Mouse (Mus musculus) heart, postnatal 4 days (tissue): Measurements from ENCODE around the gene Aldh3b3. TPM values are rescaled to one million over a fixed set of nuclear protein-coding genes. Genes with fewer than 3 reads are reported as not detected.

Experiments used
- DNase-seq: peaks from one replicate; pipeline ENCODE4 v3.0.0; 2021
- total RNA-seq, 2 experiments: library from RNA; stranded (reverse); gene quantifications; 2 replicates each; pipeline ENCODE4 v1.2.3; 2021

Gene Aldh3b3
- total RNA-seq, 2 experiments from 2014 or later = 0.17 to 0.18 TPM

DNA sequence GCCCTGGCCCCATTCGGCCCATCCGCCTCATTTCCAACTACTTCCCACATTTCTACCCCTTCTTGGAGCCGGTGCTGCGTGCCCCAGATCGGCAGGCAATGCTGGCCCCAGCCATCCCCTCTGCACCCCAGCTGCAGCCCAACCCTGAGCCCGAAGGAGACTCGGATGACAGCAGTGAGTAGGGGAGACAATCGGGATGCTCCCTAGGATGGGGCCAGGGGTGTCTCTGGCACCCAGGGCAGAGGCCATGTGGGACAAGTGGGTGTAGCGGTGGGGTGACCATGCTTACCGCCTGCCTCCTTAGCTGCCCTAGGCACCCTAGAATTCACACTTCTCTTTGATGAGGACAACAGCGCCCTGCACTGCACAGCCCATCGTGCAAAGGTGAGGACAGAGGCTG is 45.2 kb downstream of the Aldh3b3 start:
- no peak for DNase-seq

DNA sequence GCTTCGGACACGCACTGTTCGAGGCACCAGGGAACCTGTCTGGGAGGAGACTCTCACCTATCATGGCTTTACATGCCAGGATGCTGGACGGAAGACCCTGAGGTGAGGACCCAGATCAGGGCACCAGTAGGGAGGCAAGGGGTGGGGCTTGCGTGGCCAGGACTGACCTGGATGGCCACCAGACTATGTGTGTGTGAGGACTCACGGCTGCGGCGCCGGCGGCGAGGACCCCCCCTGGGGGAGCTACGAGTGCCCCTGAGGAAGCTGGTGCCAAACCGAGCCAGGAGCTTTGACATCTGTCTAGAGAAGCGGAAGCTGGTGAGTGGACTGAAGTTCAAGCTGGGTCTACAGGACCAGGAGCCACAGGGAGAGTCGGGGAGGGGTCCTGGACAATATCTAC is 45.9 kb downstream of the Aldh3b3 start:
- DNase-seq = no peak

DNA sequence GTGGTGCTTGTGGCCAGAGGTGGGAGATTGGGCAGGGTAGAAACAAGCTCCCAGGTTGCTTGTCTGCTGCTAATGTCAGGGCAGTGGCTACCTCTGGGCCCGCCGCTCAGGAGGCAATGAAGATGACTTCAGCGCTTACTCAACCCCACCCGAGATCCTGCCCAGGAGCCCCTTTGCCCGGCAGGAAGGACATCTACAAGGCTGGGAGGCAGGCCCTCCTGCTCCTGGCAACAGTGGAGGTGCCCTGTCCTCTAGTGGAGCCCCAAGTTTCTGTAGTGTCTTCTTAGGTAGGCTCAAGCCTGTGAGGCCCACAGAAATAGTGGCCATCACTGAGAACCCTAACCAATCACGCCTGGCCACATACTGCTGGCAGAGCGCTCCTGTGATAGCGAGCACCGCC is 46.6 kb downstream of the Aldh3b3 start:
- no peak for DNase-seq

DNA sequence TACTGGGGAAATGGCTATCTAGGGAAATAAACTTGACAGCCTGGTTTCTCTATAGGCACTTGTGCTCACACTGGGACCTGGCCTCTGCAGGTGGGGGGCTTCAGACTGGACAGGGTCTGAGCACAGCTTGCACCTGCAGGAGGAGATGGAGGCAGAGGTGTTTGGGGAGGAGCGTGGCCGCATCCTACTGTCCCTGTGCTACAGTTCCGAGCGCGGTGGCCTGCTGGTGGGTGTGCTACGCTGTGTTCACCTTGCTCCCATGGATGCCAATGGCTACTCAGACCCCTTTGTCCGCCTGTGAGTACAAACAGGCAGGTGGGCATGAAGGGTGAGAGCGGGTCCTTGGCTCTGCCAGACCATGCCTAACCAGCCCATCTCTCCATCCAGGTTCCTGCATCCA is 47.5 kb downstream of the Aldh3b3 start:
- DNase-seq = no peak

DNA sequence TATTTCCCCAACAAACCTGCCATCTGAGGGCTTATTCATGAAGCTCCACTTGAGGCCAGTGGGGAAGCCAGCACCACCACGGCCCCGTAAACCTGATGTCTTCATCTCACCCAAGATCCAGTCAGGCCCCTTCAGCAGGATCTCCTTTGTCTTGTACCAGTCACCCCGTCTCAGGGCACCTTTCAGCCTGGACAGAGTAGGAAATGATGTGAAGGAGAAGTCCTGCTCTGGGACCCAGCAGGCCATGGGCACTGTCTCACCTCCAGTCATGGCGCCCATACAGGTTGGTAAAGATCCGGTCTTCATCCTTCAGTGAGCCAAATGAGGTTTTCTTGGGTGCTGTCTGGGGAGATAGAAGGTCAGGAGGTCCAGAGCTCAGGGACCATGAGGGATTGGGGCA is 52.6 kb downstream of the Aldh3b3 start:
- DNase-seq = no peak

DNA sequence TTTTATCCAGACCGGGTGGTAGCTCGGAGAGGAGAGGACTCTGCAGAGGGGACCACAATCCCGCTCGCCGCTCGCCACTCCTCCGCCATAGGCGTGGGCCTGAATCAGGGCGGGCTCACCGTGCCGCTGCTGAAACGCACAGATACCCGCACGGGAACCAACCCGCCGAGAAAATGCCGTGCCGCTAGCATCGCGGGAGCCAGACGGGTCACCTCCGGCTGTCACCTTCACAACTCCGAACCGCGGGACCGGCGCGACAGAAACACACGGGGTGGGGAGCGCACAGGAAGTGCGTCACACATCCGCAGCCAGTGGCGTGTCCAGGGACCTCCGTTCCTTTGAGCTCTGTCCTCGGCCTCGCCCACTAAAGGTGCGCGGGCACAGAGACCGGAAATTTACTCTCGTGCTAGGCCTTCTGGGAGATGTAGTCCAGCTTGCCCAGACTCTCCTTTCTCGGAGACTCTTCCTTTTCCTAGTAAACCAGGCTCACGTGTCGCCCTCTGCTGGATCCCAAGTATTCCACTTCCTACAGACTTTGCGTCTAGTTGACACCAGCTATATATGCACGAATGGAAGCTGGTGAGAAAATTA is 54.1 kb downstream of the Aldh3b3 start, which contains the start of gene Ndufv1:
Gene Ndufv1, minus strand, starts transcription at position 375 of the 591 bp plus-strand sequence.
- peak; percentile 96 for DNase-seq

DNA sequence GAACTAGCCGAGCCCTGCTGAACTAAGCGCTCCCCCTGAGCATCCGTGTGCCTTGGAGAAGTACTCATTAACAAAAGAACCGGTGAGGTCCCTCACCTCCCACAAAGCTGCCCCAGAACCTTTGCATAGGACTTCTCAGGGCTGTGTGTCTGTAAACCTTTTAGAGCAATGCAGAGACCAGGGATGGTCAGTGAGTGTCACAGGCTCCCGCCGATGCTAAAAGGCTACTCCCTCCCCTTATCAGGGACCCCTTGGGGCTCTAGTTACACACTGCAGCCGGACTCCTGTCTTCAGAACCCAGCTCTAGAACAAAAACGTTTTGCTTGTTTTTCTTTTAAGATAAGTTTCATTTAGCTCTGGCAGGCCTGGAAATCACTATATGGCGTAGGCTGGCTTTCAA is 54.6 kb downstream of the Aldh3b3 start:
- DNase-seq = no peak

DNA sequence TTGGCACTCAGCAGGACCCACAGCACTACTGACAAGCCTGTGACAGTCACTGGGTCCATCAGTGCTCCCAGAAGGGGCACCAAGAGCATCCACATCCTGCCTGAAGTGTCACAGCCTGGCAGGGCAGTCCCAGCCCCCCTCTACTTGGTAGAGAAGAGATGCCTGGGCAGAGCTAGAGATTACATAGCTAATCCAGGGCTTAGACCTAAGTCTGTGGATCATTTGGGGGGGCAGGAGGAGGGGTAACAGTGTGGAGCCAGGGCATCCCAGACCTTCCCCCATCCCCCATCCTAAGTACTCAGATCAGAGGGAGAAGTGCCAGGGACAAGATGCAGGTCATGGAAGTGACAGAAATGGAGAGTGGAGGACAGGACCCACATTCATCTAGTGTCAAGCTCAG is 56.4 kb downstream of the Aldh3b3 start:
- DNase-seq = no peak

DNA sequence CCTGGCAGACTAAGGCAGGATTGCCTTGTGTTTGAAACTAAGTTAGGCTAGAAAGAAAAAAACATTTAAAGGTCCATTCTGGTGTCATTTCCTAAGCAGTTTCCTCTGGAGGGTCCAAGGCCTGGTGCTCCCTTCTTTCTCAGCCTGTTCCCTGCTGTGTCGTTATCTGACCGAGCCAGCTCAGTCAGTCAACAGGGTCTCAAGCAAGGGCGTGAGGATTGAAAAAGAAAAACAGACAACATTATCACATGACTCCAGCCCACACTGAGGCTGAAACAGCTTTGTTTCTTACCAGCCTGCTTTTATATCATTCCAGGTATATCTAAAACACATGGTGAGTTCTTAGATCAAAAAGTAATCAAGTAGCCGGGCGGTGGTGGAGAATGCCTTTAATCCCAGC is 57.2 kb downstream of the Aldh3b3 start:
- DNase-seq = no peak

DNA sequence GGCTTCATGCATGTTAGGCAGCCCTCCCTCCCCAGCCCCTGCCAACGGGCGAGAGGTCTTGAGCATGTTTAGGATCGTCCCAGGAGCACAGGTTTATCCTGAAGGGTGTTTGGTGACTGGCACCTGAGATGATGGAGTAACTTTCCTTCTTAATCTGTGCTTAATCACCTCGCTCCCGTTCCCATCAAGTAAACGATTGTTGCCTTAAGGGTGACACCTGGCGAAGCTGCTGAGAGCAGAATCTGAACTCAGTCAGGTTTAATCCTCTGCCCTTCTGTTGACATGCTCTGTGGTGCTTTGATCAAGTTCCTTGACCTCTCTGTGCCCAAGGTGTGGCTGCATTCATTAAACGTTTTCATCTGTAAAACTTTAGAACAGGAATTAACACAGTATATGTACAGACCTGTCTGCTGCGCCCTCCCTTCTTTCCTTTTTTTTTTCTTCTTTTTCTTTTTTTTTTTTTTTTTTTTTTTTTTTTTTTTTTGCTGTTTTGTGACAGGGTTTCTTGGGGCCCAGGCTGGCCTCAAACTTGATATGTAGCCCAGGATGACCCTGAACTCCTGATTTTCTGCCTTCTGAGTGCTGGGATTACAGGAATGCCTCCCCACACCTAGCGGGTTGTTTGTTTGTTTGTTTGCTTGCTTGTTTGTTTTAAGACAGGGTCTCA is 59.6 kb downstream of the Aldh3b3 start:
- DNase-seq = no peak

DNA sequence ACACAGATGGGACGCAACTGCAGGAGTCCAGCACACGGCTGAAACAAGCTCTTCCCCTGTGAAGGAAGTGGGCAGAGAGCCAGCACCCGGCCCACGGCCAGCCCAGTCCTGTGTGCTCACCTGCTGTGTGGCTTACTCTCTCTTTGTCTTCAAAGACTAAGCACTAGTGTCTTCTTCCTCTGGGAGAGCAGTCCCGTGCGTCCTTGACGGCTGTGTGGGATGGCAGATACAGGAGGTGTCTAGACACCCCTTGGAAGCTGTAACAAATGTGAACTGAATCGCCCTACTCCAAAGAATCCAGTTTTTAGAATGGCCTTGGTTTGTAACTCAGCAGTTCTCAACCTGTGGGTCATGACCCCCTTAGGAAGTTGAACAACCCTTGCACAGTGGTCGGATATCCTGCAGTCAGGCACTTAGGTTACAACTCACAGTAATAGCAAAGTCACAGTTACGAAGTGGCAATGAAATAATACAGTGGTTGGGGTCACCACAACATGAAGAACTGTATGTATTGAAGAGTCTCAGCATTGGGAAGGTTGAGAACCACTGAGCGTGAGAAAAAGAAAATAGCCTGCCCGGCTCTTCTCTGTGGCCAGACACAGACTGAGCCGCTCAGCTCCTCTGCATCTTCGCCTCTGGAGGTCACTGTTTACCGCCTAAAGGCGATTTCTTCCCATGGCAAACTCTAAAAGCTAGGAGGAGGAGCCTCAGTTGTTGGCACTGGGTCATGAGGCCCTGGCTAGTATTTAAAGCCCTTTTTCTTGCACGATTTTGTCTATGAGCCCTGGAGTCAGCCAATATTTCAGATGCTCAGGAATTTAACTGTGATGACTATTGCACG is 60.5 kb downstream of the Aldh3b3 start:
- peak; percentile 90 for DNase-seq

Other genes with a start within 250 kb of the Aldh3b3 start
- gene Kmt5b, start 191.2 kb upstream of the Aldh3b3 start, total RNA-seq = 10 to 100 TPM; 36.7 to 37.7 TPM
- 10 to 100 TPM; 16.8 to 16.9 TPM for gene Chka, start 106.9 kb upstream of the Aldh3b3 start, total RNA-seq
- gene Tcirg1, start 51.5 kb upstream of the Aldh3b3 start, total RNA-seq = 10 to 100 TPM; 19.2 to 22.9 TPM
- gene Ndufs8, start 45.9 kb upstream of the Aldh3b3 start, total RNA-seq = 100 to 1,000 TPM; 290 to 307 TPM
- 1 to 10 TPM; 1.6 to 1.9 TPM for gene Aldh3b1, start 28.8 kb upstream of the Aldh3b3 start, total RNA-seq
- 10 to 100 TPM; 15.1 to 15.4 TPM for gene Unc93b1, start 23.5 kb upstream of the Aldh3b3 start, total RNA-seq
- gene Aldh3b2, start 13.7 kb downstream of the Aldh3b3 start, total RNA-seq = under 1 TPM; 0.12 to 0.32 TPM
- 10 to 100 TPM; 10.6 to 12.0 TPM for gene Acy3, start 27.9 kb downstream of the Aldh3b3 start, total RNA-seq
- gene Tbx10, start 34.1 kb downstream of the Aldh3b3 start, total RNA-seq = not detected
- gene Nudt8, start 41.9 kb downstream of the Aldh3b3 start, total RNA-seq = 10 to 100 TPM; 56.6 to 63.2 TPM
- 1 to 10 TPM; 1.4 to 2.4 TPM for gene Gm49405, start 42.0 kb downstream of the Aldh3b3 start, total RNA-seq
- gene Doc2g, start 44.7 kb downstream of the Aldh3b3 start, total RNA-seq = 100 to 1,000 TPM; 106 to 120 TPM
- gene Ndufv1, start 54.2 kb downstream of the Aldh3b3 start, total RNA-seq = 100 to 1,000 TPM; 774 to 835 TPM
- 100 to 1,000 TPM; 219 to 261 TPM for gene Gstp1, start 79.3 kb downstream of the Aldh3b3 start, total RNA-seq
- 10 to 100 TPM; 69.7 to 73.5 TPM for gene Gstp2, start 87.4 kb downstream of the Aldh3b3 start, total RNA-seq
- not detected for gene Gstp3, start 100.9 kb downstream of the Aldh3b3 start, total RNA-seq
- gene Cabp2, start 122.9 kb downstream of the Aldh3b3 start, total RNA-seq = not detected
- gene Cdk2ap2, start 138.5 kb downstream of the Aldh3b3 start, total RNA-seq = 10 to 100 TPM; 22.4 to 23.6 TPM
- gene Pitpnm1, start 141.4 kb downstream of the Aldh3b3 start, total RNA-seq = 10 to 100 TPM; 41.8 to 42.9 TPM
- gene Aip, start 167.2 kb downstream of the Aldh3b3 start, total RNA-seq = 10 to 100 TPM; 54.6 to 55.7 TPM
- gene Gpr152, start 181.1 kb downstream of the Aldh3b3 start, total RNA-seq = under 1 TPM in 1 of 2 experiments, not detected in 1; 0.07 TPM
- under 1 TPM in 1 of 2 experiments, not detected in 1; 0.18 TPM for gene Cabp4, start 185.4 kb downstream of the Aldh3b3 start, total RNA-seq
- 10 to 100 TPM; 74.6 to 74.8 TPM for gene Coro1b, start 190.0 kb downstream of the Aldh3b3 start, total RNA-seq
- gene Ptprcap, start 195.0 kb downstream of the Aldh3b3 start, total RNA-seq = 1 to 10 TPM; 2.0 to 2.2 TPM
- gene Rps6kb2, start 204.7 kb downstream of the Aldh3b3 start, total RNA-seq = 10 to 100 TPM; 26.0 to 26.3 TPM
- 10 to 100 TPM; 46.7 to 49.0 TPM for gene Carns1, start 216.8 kb downstream of the Aldh3b3 start, total RNA-seq
- gene Tbc1d10c, start 232.6 kb downstream of the Aldh3b3 start, total RNA-seq = 1 to 10 TPM; 2.0 to 2.1 TPM
- gene Ppp1ca, start 233.4 kb downstream of the Aldh3b3 start, total RNA-seq = 100 to 1,000 TPM; 481 to 484 TPM
- gene Rad9a, start 243.0 kb downstream of the Aldh3b3 start, total RNA-seq = 1 to 10 TPM; 8.3 to 8.4 TPM